Mouse (Mus musculus): Measurements from ENCODE around the gene Hebp1. TPM values are rescaled to one million over a fixed set of nuclear protein-coding genes. Genes with fewer than 3 reads are reported as not detected.

Hebp1 gene
- polyA plus RNA-seq, 1 experiment from 2014 or later: 6.2 TPM

- Histone ChIP-seq H3K27ac (replicated peaks) (no peak overlapping the region), H3K4me1 (peaks cover 17% of the 10 kb centered on the region), H3K4me3 (replicated peaks) (no peak overlapping the region), H3K9ac (replicated peaks) (no peak overlapping the region), H3K4me2 (no peak overlapping the region), H3K9me3 (replicated peaks) (no peaks in the 10 kb centered on the region), H3K27me3 (replicated peaks) (no peaks in the 10 kb centered on the region), H3K36me3 (no peaks in the 10 kb centered on the region)
- 16% methylated on average over 14 of the region's 14 CpGs for WGBS
- ATAC-seq (ENCODE audit: low FRiP score): no peak
Observed at GRCm38 (mm10) chr6:135138746-135139145, 59.1 kb downstream of the Hebp1 start.

- H3K4me2 ChIP-seq: no peak overlapping the region
- 53% methylated on average over 7 of the region's 7 CpGs for whole genome bisulfite sequencing
- H3K27ac ChIP-seq (replicated peaks): no peak overlapping the region
- H3K9ac ChIP-seq (replicated peaks): no peak overlapping the region
- ATAC-seq (ENCODE audit: low FRiP score): no peak
- H3K27me3 ChIP-seq (replicated peaks): no peaks in the 10 kb centered on the region
- H3K4me1 ChIP-seq: peaks cover 17% of the 10 kb centered on the region
- no peaks in the 10 kb centered on the region for H3K9me3 ChIP-seq (replicated peaks)
- H3K4me3 ChIP-seq (replicated peaks): no peak overlapping the region
- no peaks in the 10 kb centered on the region for H3K36me3 ChIP-seq
Observed at GRCm38 (mm10) chr6:135138207-135138606, 59.6 kb downstream of the Hebp1 start.

- 85% methylated on average over 9 of the region's 9 CpGs for WGBS
- no peak for ATAC-seq (ENCODE audit: low FRiP score)
- no peaks in the 10 kb centered on the region for H3K9me3 ChIP-seq (replicated peaks)
- H3K4me1 ChIP-seq: peaks cover 17% of the 10 kb centered on the region
- H3K4me3 ChIP-seq (replicated peaks): no peak overlapping the region
- H3K27me3 ChIP-seq (replicated peaks): no peaks in the 10 kb centered on the region
- no peak overlapping the region for H3K27ac ChIP-seq (replicated peaks)
- no peak overlapping the region for H3K9ac ChIP-seq (replicated peaks)
- no peaks in the 10 kb centered on the region for H3K36me3 ChIP-seq
- H3K4me2 ChIP-seq: no peak overlapping the region
Observed at GRCm38 (mm10) chr6:135137736-135138135, 60.1 kb downstream of the Hebp1 start.

GRCm38 (mm10) chr6:135136439-135137161 is 61.2 kb downstream of the Hebp1 start:
- H3K4me1 ChIP-seq: peaks cover 16% of the 10 kb centered on the region
- H3K27ac ChIP-seq (replicated peaks): no peak overlapping the region
- no peaks in the 10 kb centered on the region for H3K9me3 ChIP-seq (replicated peaks)
- H3K4me3 ChIP-seq (replicated peaks): no peak overlapping the region
- ATAC-seq (ENCODE audit: low FRiP score): no peak
- 38% methylated on average over 11 of the region's 11 CpGs for WGBS
- no peak overlapping the region for H3K9ac ChIP-seq (replicated peaks)
- H3K4me2 ChIP-seq: no peak overlapping the region
- H3K27me3 ChIP-seq (replicated peaks): no peaks in the 10 kb centered on the region
- no peaks in the 10 kb centered on the region for H3K36me3 ChIP-seq

- no peak for ATAC-seq (ENCODE audit: low FRiP score)
- no peak overlapping the region for H3K4me3 ChIP-seq (replicated peaks)
- H3K27ac ChIP-seq (replicated peaks): no peak overlapping the region
- H3K4me1 ChIP-seq: peaks cover 12% of the 10 kb centered on the region
- H3K27me3 ChIP-seq (replicated peaks): no peaks in the 10 kb centered on the region
- H3K4me2 ChIP-seq: no peak overlapping the region
- no peak overlapping the region for H3K9ac ChIP-seq (replicated peaks)
- H3K36me3 ChIP-seq: no peaks in the 10 kb centered on the region
- H3K9me3 ChIP-seq (replicated peaks): no peaks in the 10 kb centered on the region
- 84% methylated on average over 4 of the region's 4 CpGs for WGBS
Observed at GRCm38 (mm10) chr6:135135735-135136134, 62.1 kb downstream of the Hebp1 start.

GRCm38 (mm10) chr6:135133486-135133885 is 64.3 kb downstream of the Hebp1 start:
- no peak for ATAC-seq (ENCODE audit: low FRiP score)

GRCm38 (mm10) chr6:135133086-135133485 is 64.7 kb downstream of the Hebp1 start:
- H3K27me3 ChIP-seq (replicated peaks): no peaks in the 10 kb centered on the region
- no peaks in the 10 kb centered on the region for H3K36me3 ChIP-seq
- 76% methylated on average over 7 of the region's 7 CpGs for WGBS
- ATAC-seq (ENCODE audit: low FRiP score): no peak
- no peak overlapping the region for H3K4me2 ChIP-seq
- no peak overlapping the region for H3K27ac ChIP-seq (replicated peaks)
- peaks cover 10% of the 10 kb centered on the region for H3K4me1 ChIP-seq
- no peak overlapping the region for H3K4me3 ChIP-seq (replicated peaks)
- H3K9me3 ChIP-seq (replicated peaks): no peaks in the 10 kb centered on the region
- H3K9ac ChIP-seq (replicated peaks): no peak overlapping the region

More at GRCm38 (mm10) chr6:135133486-135133885, 64.3 kb downstream of the Hebp1 start:
- H3K27ac ChIP-seq (replicated peaks): no peak overlapping the region
- H3K4me3 ChIP-seq (replicated peaks): no peak overlapping the region
- WGBS: 97% methylated on average over 9 of the region's 9 CpGs
- H3K27me3 ChIP-seq (replicated peaks): no peaks in the 10 kb centered on the region
- H3K36me3 ChIP-seq: no peaks in the 10 kb centered on the region
- H3K4me2 ChIP-seq: no peak overlapping the region
- peaks cover 11% of the 10 kb centered on the region for H3K4me1 ChIP-seq
- no peaks in the 10 kb centered on the region for H3K9me3 ChIP-seq (replicated peaks)
- H3K9ac ChIP-seq (replicated peaks): no peak overlapping the region

- Histone ChIP-seq H3K4me2 (no peak overlapping the region), H3K36me3 (no peaks in the 10 kb centered on the region), H3K4me3 (replicated peaks) (no peak overlapping the region), H3K9ac (replicated peaks) (no peak overlapping the region), H3K4me1 (no peaks in the 10 kb centered on the region), H3K9me3 (replicated peaks) (no peaks in the 10 kb centered on the region), H3K27ac (replicated peaks) (no peak overlapping the region), H3K27me3 (replicated peaks) (no peaks in the 10 kb centered on the region)
- ATAC-seq (ENCODE audit: low FRiP score): no peak
- 60% methylated on average over 5 of the region's 5 CpGs for WGBS
Observed at GRCm38 (mm10) chr6:135124755-135125380, 73.0 kb downstream of the Hebp1 start.

GRCm38 (mm10) chr6:135118183-135118582 is 79.6 kb downstream of the Hebp1 start, which contains the start of gene Gprc5d:
TSS of gene Gprc5d (minus strand) at chr6:135118283.
- no peak within 1 kb of the TSS for H3K4me3 ChIP-seq (replicated peaks)
- H3K27ac ChIP-seq (replicated peaks): no peak within 1 kb of the TSS
- no peaks in the 10 kb centered on the region for H3K36me3 ChIP-seq
- H3K4me1 ChIP-seq: peaks cover 2% of the 10 kb centered on the region
- no peak within 1 kb of the TSS for H3K4me2 ChIP-seq
- no peak for ATAC-seq (ENCODE audit: low FRiP score)
- no peaks in the 10 kb centered on the region for H3K27me3 ChIP-seq (replicated peaks)
- 95% methylated on average over 5 of the region's 5 CpGs for WGBS
- no peaks in the 10 kb centered on the region for H3K9me3 ChIP-seq (replicated peaks)
- H3K9ac ChIP-seq (replicated peaks): no peak within 1 kb of the TSS

GRCm38 (mm10) chr6:135116479-135116878 is 81.3 kb downstream of the Hebp1 start:
- Histone ChIP-seq H3K4me2 (no peak overlapping the region), H3K36me3 (no peaks in the 10 kb centered on the region), H3K9me3 (replicated peaks) (no peaks in the 10 kb centered on the region), H3K4me1 (peaks cover 12% of the 10 kb centered on the region), H3K4me3 (replicated peaks) (no peak overlapping the region), H3K27ac (replicated peaks) (no peak overlapping the region), H3K27me3 (replicated peaks) (no peaks in the 10 kb centered on the region), H3K9ac (replicated peaks) (no peak overlapping the region)
- WGBS: 94% methylated on average over 8 of the region's 8 CpGs
- no peak for ATAC-seq (ENCODE audit: low FRiP score)

- Histone ChIP-seq H3K27ac (replicated peaks) (no peak overlapping the region), H3K4me2 (no peak overlapping the region), H3K4me1 (peaks cover 12% of the 10 kb centered on the region), H3K36me3 (no peaks in the 10 kb centered on the region), H3K4me3 (replicated peaks) (no peak overlapping the region), H3K9ac (replicated peaks) (no peak overlapping the region), H3K27me3 (replicated peaks) (no peaks in the 10 kb centered on the region), H3K9me3 (replicated peaks) (no peaks in the 10 kb centered on the region)
- ATAC-seq (ENCODE audit: low FRiP score): no peak
- 9% methylated on average over 6 of the region's 6 CpGs for WGBS
Observed at GRCm38 (mm10) chr6:135113114-135113436, 84.7 kb downstream of the Hebp1 start.

GRCm38 (mm10) chr6:135112411-135113113 is 85.3 kb downstream of the Hebp1 start:
- Histone ChIP-seq H3K36me3 (no peaks in the 10 kb centered on the region), H3K4me3 (replicated peaks) (no peak overlapping the region), H3K27ac (replicated peaks) (no peak overlapping the region), H3K9ac (replicated peaks) (no peak overlapping the region), H3K4me1 (peaks cover 12% of the 10 kb centered on the region), H3K4me2 (no peak overlapping the region), H3K27me3 (replicated peaks) (no peaks in the 10 kb centered on the region), H3K9me3 (replicated peaks) (no peaks in the 10 kb centered on the region)
- ATAC-seq (ENCODE audit: low FRiP score): no peak
- WGBS: 5% methylated on average over 7 of the region's 7 CpGs

Measured in neural tube, embryonic 15.5 days (tissue).